Mouse (Mus musculus) olfactory bulb, adult 2 months (tissue): Measurements from ENCODE around the gene Pqlc2.

Source experiments
- CTCF ChIP-seq: fragments of 200-500 bp; IDR thresholded peaks from 2 replicates; pipeline ENCODE4 v1.5.1; 2012; ENCODE audit warnings: low read depth, mild to moderate bottlenecking, low read length, moderate library complexity; ENCODE audit not compliant: insufficient read depth
- POLR2A ChIP-seq: fragments of 200-500 bp; IDR thresholded peaks from 2 replicates; pipeline ENCODE4 v1.6.1; 2012; ENCODE audit warnings: mild to moderate bottlenecking, low read depth, low read length, moderate library complexity; ENCODE audit not compliant: insufficient read depth

- no peak for TF ChIP-seq CTCF
- TF ChIP-seq POLR2A: no peak
Observed at GRCm38 (mm10) chr4:139312632-139313031, 2.1 kb upstream of the Pqlc2 start.
